Mouse (Mus musculus) heart, postnatal 14 days (tissue): Measurements from ENCODE around the gene Klhl7. TPM values are rescaled to one million over a fixed set of nuclear protein-coding genes. Genes with fewer than 3 reads are reported as not detected.

ENCODE experiments used
- DNase-seq, 2 experiments: peaks; one replicate each; pipeline ENCODE4 v3.0.0; 2021 to 2022
- intact Hi-C: fragments of 180-260 bp; cut with DNase I; formaldehyde crosslinking; loops from one replicate; pipeline ENCODE4 v1.15.1; 2025
- total RNA-seq, 2 experiments: library from RNA; stranded (reverse); gene quantifications; 2 replicates each; pipeline ENCODE4 v1.2.3; 2021

Klhl7 gene
- total RNA-seq, 2 experiments from 2014 or later = 47.6 to 54.5 TPM

DNA sequence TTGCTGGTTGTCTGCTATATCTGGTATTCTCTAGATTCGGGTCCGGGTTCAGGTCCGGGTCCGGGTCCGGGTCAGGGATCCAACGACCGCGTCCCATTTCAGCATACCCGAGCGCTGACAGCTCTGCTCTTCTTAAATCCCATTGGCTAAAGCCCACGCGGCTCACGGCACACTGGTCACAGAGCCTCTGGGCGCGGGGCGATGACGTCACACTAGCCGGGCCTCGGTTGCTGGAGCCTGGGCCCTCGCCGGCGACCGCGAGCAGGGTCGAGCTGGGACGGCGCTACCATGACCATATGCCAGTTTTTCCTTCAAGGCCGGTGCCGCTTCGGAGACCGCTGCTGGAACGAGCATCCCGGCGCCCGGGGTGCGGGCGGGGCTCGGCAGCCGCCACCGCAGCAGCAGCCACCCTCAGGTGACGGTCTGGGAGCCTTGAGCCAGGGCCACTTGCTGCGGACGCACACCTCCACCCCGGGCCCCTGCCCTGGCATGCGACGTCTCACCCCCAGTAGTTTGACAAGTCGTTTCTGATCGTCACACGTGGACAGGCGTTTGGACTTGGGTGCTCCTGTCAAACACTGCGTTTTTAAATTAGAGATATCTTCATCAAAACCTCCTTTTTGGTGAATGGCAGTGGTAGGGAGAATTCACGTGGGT lies 64.5 kb downstream of the Klhl7 start, which contains the start of gene Nupl2:
Gene Nupl2, plus strand, starts transcription at position 175 of the 657 bp plus-strand sequence.
- DNase-seq = peak; percentile 93 to 96
- intact Hi-C loops = loop anchor here (2.0 to 10.0 kb wide), 3 partner anchors 64 to 310 kb away; partner anchors contain the start of gene Klhl7

DNA sequence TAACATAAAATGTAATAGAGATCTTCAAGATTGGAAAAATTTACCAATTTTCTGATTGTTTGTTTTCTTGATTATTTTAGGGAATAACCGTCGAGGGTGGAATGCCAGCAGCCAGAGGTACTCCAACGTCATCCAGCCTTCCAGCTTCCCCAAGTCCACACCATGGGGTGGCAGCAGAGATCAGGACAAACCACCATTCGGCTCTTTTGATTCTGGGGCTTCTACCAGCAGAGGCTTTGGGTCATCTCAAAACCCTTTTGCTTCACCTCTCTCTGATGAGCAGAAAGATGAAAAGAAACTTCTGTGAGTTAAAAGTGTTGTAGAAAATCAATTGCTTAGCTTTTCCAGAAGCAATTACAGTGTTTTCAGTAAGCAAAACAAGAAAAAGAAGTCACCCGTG lies 66.9 kb downstream of the Klhl7 start:
- DNase-seq = peak in 1 of 2 experiments; percentile 19
- intact Hi-C loops = loop anchor here (10.0 kb wide), 2 partner anchors 218 to 312 kb away; no protein-coding TSS in a partner anchor

DNA sequence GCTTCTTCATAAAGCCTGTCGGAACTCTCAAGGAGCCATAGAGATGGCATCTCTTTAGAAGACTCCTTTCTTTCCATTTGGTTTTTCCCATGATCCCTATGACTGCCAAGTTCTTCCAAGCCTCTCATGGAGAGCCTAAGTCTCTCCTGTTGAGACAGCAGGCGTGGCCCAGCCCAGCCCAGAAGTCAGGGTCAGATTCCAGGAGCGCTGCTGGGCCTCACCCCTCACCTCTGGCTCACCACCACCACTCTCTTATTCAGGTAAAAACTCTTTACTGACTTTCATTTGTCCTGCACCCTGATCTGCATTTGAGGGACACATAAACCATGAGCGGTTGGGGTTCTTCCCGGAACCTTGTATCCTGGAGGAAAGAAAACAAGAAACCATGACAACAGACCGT lies 69.5 kb downstream of the Klhl7 start:
- intact Hi-C loops = loop anchor here (10.0 kb wide), 2 partner anchors 215 to 315 kb away; no protein-coding TSS in a partner anchor

DNA sequence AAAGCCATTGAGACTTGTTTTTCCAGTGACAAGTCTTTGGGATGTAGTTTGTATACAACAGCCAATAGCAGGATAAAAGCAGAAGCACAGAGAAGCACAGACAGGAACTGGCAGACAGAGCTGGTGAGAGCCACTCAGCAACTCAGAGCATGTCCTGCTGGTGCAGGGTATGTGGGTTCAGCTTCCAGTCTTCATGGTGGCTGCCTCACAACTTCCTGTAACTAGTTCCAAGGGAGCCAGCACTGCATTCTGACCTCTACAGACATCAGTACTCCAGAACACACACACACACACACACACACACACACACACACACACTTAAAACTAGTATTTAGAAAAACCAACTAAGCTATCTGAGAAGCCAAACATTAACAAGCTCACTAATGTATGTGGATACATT lies 71.7 kb downstream of the Klhl7 start:
- intact Hi-C loops = no loop called here

More for the DNA sequence above, 69.5 kb downstream of the Klhl7 start:
- DNase-seq = no peak

DNA sequence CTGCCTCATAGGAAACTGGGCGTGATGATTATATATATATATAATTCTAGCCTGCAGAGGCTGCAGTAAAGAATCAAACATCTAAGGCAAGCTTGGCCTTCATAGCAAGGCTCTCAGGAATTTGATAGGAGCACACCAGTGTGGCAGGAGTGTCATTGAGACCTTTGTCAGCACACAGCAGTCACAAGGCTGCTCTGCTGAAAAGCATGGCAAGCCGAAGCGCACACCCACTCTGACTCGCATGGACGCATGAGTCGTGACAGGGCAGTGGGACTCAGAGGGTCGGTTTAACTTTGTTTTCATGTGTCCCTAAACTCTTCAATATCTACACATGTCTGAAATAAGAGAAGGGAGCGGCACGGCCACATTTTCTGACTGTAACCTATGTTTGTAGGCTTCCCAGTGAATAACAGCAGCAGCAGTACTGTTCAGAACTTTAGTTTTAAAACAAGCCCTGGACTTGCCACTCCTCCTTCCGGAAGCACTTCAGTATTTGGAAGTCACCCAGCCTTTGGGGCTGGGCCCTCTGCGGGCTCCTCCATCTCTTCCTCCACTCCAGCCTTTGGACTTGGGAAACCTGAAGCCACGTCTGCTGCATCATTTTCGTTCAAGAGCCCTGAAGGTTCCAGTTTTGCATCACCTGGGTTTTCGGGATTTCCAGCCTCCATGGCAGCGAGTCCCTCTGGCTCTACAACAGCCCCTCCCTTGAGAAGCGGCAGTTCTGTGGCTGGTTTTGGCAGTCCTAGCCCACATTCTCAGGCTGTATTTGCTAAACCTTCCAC lies 81.3 kb downstream of the Klhl7 start:
- intact Hi-C loops = no loop called here
- DNase-seq = peak; percentile 11 to 61

More for the DNA sequence above, 71.7 kb downstream of the Klhl7 start:
- DNase-seq = no peak

DNA sequence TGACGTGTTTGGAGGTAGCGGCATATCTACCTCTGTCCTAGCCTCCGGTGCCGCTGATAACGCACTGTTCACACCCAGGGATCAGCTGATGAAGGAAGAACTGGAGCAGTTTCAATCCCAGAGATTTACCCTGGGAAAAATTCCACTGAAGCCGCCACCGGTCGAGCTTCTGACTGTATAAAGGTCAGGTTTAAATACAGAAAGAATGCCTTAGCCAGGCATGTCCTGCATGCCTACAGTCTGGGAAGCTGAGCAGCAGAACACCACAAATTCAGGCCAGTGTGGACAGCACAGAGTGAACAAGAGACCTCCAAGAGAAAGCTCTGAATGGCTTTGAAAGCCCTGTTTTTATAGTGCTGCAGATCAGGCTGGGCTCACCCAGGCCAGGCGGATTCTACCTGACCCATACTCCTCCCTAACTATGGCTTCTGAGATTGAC lies 81.9 kb downstream of the Klhl7 start:
- peak; percentile 4 to 23 for DNase-seq
- intact Hi-C loops = no loop called here

DNA sequence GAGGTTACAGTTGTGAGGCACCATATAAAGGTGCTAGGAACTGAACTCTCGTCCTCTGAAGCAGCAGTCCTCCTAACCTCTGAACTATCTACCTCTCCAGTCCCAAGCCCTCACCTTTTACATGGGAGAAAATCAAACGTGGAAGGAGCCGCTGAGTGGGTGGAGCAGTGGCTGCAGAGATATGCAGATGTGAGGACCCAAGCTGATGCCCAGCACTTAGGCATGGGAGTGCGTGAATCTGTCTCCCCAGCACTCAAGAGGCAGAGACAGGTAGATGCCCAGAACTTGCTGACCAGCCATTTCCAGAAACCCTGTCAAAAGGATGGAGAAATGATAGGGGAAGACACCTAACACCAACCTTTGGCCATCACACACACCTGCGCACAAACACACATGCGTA lies 82.7 kb downstream of the Klhl7 start:
- intact Hi-C loops = no loop called here
- no peak for DNase-seq

DNA sequence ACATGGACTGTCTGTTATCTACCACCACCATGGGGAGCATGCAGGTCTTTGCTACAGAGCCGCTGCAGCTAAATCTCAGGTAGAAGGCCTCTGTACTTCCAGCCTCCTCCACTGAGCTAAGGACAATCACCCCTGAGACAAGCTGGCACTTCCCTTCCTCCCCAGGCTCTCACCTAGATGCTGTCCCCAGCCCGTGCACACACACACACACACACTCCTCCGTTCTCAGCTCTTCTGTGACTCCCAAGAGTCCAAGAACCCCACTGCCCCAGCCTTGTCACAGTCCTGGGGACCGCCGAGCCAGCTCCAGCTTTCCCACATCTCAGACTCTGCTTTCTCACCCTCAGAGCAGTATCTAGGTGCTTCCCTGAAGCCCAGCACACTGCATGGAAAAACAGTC lies 83.6 kb downstream of the Klhl7 start:
- intact Hi-C loops = no loop called here
- no peak for DNase-seq

DNA sequence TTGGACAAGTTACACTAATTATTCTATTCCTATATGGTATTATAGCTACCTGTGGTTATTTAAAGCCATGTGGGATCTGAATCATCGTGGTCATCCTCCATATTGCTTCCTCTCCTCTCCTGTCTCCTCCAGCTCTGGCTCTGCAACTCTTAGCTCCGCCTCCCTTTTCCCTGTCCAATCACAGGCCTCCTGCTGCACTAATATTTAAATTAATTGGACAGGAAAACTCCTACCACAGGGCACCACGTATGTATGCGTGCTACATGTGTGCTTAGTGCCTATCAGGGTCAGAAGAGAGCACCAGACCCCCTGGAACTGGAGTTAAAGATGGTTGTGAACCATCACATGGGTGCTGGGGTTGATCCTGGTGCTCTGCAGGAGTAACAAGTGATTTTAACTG lies 88.1 kb downstream of the Klhl7 start:
- intact Hi-C loops = no loop called here
- DNase-seq = no peak

DNA sequence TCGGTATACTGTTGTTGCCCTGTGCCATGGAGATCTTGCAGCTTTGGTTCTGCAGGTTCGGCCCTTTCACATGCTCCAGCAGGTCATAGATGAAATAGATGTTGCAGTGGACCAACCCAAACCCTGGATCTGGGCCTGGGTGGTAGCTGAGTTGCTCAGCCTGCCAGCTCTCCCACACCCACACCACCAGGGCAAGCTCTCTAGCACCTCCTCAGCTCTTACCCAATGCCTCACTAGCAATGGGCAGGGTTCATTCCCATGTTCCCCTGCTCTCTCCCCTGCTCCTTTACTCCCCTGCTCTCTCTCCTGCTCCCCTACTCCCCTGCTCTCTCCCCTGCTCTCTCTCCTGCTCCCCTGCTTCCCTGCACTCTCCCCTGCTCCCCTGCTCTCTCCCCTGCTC lies 91.4 kb downstream of the Klhl7 start:
- intact Hi-C loops = no loop called here
- DNase-seq = no peak

DNA sequence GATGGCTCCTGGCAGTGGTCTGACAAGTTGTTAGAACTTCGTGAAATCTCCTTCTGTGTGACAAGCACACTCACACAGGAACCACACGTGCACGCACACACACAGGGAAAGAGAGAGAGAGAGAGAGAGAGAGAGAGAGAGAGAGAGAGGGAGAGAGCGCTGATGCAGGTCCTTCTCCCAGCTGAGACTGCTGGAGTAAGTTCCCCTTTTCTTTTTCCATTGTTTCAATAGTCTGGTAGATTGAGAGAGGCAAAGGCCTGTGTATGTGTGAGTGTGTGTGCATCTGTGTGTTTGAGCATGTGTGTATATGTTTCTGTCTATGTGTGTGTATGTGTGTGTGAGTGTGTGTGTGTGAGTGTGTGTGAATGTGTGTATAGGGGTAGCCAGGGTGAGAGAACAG lies 100.6 kb downstream of the Klhl7 start:
- intact Hi-C loops = no loop called here
- no peak for DNase-seq

DNA sequence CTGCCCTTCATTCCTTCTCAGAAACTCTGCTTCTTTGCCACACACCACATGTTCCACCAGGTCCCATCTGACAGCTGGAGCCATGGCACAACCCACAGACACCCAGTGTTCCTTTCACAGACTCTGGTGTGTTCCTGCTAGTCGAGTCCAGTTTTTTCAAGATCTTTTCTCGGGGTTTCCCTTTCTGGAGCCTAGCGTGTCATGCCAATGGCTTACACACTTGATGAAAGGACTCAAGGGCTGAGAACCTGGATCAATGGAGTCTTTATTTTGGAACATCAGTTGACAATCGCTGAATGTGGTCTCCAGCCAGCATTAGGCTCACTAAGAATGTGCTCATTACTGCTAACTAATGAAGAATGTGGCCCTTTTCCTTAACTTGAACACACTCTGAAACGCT lies 102.1 kb downstream of the Klhl7 start:
- no peak for DNase-seq
- intact Hi-C loops = no loop called here

DNA sequence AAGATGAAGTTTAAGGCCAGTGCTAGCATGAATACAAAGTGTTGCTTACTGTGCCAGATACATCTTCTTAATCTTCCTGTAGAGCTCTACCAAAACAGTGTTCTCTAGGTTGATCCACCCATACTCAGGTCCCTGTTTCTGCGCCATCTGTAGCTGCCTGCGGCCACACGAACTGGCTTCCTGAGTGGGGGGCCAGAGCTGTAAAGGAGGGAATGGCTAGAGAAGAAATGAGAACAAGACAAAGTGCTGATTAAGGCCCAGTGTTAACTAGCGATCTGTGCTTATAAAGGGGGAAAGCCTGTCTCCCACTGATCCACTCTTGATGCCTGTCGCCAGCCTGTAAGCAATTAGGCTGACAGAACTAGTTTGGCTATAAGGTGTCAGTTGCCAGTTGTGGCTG lies 102.9 kb downstream of the Klhl7 start:
- intact Hi-C loops = no loop called here
- DNase-seq = no peak

DNA sequence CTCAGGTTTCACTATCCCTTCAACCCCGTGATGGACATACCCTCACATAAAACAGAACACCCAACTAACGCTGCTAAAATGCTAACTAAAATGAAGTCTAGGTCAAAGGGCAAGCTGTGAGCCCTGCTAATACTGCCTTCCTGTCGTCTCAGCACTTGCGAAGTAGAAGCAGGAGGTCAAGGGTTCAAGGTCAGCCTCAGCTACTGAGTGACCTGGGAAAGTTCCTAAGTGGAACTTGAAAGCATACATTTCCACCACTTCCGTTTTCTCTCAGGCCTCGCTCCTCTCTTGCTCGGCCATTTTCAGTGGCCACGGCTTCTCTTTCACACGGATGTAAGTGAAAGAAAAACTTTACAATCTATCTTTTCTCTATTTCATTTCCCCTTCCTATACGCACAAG lies 107.6 kb downstream of the Klhl7 start:
- intact Hi-C loops = no loop called here
- no peak for DNase-seq

DNA sequence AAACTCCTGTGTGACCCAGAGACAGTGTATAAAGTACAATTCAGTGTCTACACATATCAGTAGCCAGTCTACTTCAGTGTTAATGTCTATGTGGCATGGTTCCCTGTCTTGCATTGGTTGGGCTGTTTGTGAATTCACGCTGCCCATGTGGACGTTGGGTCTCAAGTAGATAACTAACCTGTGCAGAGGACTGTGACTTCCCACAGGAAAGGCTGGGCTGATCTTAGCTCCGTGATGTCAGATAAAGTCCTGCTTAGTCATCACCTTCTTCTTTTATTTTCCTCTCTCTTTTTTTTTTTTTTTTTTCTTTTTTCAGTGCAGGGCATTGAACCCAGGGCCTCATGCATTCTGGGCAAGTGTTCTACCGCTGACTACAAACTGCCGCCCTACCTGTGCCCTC lies 108.1 kb downstream of the Klhl7 start:
- intact Hi-C loops = no loop called here

More for the DNA sequence above, 108.1 kb downstream of the Klhl7 start:
- DNase-seq = no peak

Other genes starting within 250 kb of the Klhl7 start
- gene Fam126a, start 69.9 kb upstream of the Klhl7 start, total RNA-seq = 10 to 100 TPM; 46.8 to 59.4 TPM
- 1 to 10 TPM; 7.1 to 8.3 TPM for gene Nupl2, start 64.4 kb downstream of the Klhl7 start, total RNA-seq